Mouse (Mus musculus): Measurements from ENCODE around the gene Rps21. TPM values are rescaled to one million over a fixed set of nuclear protein-coding genes. Genes with fewer than 3 reads are reported as not detected.

The Rps21 gene
- total RNA-seq, 2 experiments from 2014 or later: 390 to 412 TPM

Other genes starting within 250 kb of the Rps21 start
- 6.5 and 7.1 TPM in 2 replicates for gene Lsm14b, start 232.4 kb upstream of the Rps21 start, total RNA-seq (2015; ENCODE audit: low replicate concordance)
- 5.7 and 11.3 TPM in 2 replicates for gene Lsm14b, start 232.4 kb upstream of the Rps21 start, total RNA-seq (2017; ENCODE audit: low replicate concordance)
- gene Psma7, start 214.9 kb upstream of the Rps21 start, total RNA-seq (2015; ENCODE audit: low replicate concordance): 54.1 and 65.2 TPM in 2 replicates
- 69.1 and 112 TPM in 2 replicates for gene Psma7, start 214.9 kb upstream of the Rps21 start, total RNA-seq (2017; ENCODE audit: low replicate concordance)
- gene Ss18l1, start 214.9 kb upstream of the Rps21 start, total RNA-seq (2015; ENCODE audit: low replicate concordance): 0.36 TPM in 1 of 2 replicates, not detected in the other
- gene Ss18l1, start 214.9 kb upstream of the Rps21 start, total RNA-seq (2017; ENCODE audit: low replicate concordance): 0.13 and 0.68 TPM in 2 replicates
- gene Mtg2, start 186.8 kb upstream of the Rps21 start, total RNA-seq (2015; ENCODE audit: low replicate concordance): 1.3 TPM in 1 of 2 replicates, not detected in the other
- 2.6 and 4.9 TPM in 2 replicates for gene Mtg2, start 186.8 kb upstream of the Rps21 start, total RNA-seq (2017; ENCODE audit: low replicate concordance)
- not detected in 2 replicates for gene Hrh3, start 152.9 kb upstream of the Rps21 start, total RNA-seq (2015; ENCODE audit: low replicate concordance)
- gene Hrh3, start 152.9 kb upstream of the Rps21 start, total RNA-seq (2017; ENCODE audit: low replicate concordance): not detected in 2 replicates
- 7.6 and 10.1 TPM in 2 replicates for gene Osbpl2, start 138.1 kb upstream of the Rps21 start, total RNA-seq (2015; ENCODE audit: low replicate concordance)
- 14.4 and 16.3 TPM in 2 replicates for gene Osbpl2, start 138.1 kb upstream of the Rps21 start, total RNA-seq (2017; ENCODE audit: low replicate concordance)
- gene Adrm1, start 85.9 kb upstream of the Rps21 start, total RNA-seq (2015; ENCODE audit: low replicate concordance): 47.6 and 66.7 TPM in 2 replicates
- 24.1 and 32.6 TPM in 2 replicates for gene Adrm1, start 85.9 kb upstream of the Rps21 start, total RNA-seq (2017; ENCODE audit: low replicate concordance)
- gene Lama5, start 31.5 kb upstream of the Rps21 start, total RNA-seq (2015; ENCODE audit: low replicate concordance): under 0.01 and 0.42 TPM in 2 replicates
- gene Lama5, start 31.5 kb upstream of the Rps21 start, total RNA-seq (2017; ENCODE audit: low replicate concordance): 0.13 and 0.15 TPM in 2 replicates
- 8.8 and 9.4 TPM in 2 replicates for gene Cables2, start 16.1 kb downstream of the Rps21 start, total RNA-seq (2015; ENCODE audit: low replicate concordance)
- gene Cables2, start 16.1 kb downstream of the Rps21 start, total RNA-seq (2017; ENCODE audit: low replicate concordance): 7.6 and 9.2 TPM in 2 replicates
- not detected in 2 replicates for gene Rbbp8nl, start 32.5 kb downstream of the Rps21 start, total RNA-seq (2015; ENCODE audit: low replicate concordance)
- not detected in 2 replicates for gene Rbbp8nl, start 32.5 kb downstream of the Rps21 start, total RNA-seq (2017; ENCODE audit: low replicate concordance)
- gene Gata5, start 77.3 kb downstream of the Rps21 start, total RNA-seq (2015; ENCODE audit: low replicate concordance): not detected in 2 replicates
- gene Gata5, start 77.3 kb downstream of the Rps21 start, total RNA-seq (2017; ENCODE audit: low replicate concordance): not detected in 2 replicates
- gene Slco4a1, start 198.9 kb downstream of the Rps21 start, total RNA-seq (2015; ENCODE audit: low replicate concordance): 5.9 and 8.3 TPM in 2 replicates
- gene Slco4a1, start 198.9 kb downstream of the Rps21 start, total RNA-seq (2017; ENCODE audit: low replicate concordance): 1.5 TPM in 1 of 2 replicates, not detected in the other
- not detected in 2 replicates for gene Ntsr1, start 242.6 kb downstream of the Rps21 start, total RNA-seq (2015; ENCODE audit: low replicate concordance)
- not detected in 2 replicates for gene Ntsr1, start 242.6 kb downstream of the Rps21 start, total RNA-seq (2017; ENCODE audit: low replicate concordance)